Mouse (Mus musculus) naive thymus-derived CD4-positive, alpha-beta T cell, adult 2 months (primary cell): Measurements from ENCODE around the gene Rxfp4.

Experiments
- DNase-seq: peaks from one replicate; pipeline ENCODE4 v3.0.0-alpha.2; 2011; ENCODE audit warnings: low read depth

Rxfp4 gene

DNA sequence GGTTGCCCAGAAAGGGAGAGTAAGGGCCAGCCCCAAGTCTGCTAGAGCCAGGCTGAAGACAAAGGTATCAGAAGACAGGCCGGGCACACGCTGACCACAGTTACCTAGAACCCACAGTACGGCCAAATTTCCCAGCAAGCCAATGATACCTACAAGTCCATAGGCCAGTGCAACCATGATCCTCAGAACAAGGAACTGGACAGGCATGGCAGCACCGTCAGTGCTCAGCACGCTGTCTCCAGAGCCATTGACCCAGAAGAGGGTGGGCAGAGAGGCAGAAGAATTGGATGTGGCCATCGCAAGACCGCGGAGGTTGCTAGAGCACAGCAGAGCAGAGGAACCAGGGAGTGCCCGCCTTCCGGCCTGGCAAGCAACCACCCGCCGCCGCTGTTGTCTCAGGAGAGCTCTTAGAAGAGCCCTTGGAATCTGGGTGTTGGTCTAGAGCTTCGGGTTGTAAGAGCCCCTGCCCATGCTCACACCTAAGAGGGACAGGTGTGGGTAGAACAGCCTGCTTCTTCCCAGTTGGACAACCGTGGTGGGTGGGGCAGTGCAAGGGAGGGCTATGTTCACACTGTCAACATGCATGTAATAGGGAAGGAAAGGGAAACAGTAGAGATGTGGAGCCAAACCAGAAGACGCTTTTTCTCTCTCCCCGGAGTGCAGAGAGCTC is at the start of gene Rxfp4:
Gene Rxfp4 (minus strand): TSS at position 297 of the 670 bp plus-strand sequence.
- DNase-seq = no peak

DNA sequence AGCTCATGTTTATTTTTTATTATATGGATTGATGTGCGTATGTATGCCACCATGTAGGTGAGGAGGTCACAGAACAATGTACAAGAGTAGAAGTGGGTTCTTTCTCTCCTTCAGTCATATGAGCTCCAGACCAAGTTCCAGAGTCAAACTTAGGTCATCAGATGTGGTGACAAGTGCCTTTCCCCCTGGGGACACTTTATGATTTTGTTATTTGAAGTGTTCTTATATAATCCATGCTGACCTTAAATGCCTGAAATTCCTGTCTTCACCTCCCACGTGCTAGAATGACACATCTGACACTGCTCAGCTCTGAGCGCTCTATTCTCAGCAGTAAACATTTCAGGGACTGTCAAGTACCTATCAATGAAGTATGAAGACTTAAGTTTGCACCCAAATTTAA is 48.3 kb upstream of the Rxfp4 start:
- no peak for DNase-seq

DNA sequence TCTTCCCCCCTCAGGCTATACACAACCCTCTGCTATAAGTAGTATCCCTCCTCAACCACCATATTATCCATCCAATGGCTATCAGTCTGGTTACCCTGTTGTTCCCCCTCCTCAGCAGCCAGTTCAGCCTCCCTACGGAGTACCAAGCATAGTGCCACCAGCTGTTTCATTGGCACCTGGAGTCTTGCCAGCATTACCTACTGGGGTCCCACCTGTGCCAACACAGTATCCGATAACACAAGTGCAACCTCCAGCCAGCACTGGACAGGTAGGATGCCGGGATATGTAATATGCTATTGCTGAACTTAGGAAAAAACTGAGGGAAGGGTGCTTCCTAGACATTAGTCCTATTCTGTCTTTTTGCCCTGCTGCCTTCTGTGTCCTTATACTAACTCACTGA is 47.3 kb upstream of the Rxfp4 start:
- DNase-seq = no peak

DNA sequence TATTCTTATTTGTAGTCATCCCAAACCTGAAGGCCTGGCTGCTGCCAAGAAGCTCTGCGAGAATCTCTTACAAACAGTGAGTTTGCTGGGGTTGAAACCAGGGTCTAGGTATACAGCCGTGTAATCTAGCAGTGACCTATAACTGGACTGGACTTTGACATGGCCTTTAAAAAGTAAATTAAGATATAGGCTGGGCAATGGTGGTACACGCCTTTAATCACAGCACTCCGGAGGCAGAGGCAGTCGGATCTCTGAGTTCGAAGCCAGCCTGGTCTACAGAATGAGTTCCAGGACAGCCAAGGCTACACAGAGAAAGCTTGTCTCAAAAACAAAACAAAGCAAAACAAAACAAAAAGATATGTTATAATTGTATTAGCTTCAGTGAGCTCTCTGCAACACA is 45.9 kb upstream of the Rxfp4 start:
- no peak for DNase-seq

DNA sequence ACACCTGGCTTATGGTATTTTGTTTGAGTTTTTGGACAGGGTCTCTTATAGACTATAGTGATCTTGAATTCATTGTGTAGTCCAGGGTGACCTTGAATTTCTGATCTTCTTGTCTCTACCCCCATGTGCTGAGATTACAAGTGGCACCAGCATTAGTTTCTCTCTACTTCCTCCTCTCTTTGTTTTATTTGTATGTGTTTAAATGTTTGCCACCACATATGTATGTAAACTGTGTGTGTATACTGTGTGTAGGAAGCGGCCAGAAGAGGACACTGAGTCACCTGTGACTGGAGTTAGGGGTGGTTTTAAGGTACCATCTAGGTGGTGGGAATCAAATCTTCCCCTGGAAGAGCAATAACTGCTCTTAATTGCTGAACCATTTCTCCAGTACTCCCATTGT is 45.1 kb upstream of the Rxfp4 start:
- no peak for DNase-seq

DNA sequence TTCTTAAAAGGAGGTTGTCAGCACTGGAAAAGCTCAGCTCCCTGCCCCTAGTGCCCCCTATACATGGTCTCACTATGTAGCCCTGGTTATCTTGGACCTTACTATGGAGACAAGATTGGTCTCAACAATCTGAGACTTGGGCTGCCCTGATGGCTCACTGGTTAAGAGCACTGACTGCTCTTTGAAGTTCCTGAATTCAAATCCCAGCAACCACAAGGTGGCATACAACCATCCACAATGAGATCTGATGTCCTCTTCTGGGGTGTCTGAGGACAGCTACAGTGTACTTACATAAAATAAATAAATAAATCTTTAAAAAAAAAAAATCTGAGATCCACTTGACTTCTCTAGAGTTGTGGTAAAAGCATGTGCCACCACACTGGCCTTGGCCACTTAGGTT is 42.6 kb upstream of the Rxfp4 start:
- DNase-seq = no peak

DNA sequence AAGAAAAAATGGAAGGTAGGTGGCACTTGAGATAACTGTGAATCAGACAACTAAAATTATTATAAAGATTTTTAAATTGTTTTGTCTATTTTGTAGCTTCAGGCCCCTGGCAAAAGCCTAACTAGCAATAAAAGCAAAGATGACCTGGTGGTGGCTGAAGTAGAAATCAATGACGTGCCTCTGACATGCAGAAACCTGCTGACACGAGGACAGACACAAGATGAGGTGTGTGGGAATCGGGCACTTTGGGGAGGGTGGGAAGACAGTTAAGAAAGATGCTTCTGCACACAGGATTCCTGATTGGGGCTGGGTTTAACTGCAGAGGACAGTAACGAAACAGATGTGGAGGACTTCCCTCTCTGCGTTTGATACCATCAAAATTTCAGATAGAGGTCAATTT is 36.1 kb upstream of the Rxfp4 start:
- DNase-seq = no peak

DNA sequence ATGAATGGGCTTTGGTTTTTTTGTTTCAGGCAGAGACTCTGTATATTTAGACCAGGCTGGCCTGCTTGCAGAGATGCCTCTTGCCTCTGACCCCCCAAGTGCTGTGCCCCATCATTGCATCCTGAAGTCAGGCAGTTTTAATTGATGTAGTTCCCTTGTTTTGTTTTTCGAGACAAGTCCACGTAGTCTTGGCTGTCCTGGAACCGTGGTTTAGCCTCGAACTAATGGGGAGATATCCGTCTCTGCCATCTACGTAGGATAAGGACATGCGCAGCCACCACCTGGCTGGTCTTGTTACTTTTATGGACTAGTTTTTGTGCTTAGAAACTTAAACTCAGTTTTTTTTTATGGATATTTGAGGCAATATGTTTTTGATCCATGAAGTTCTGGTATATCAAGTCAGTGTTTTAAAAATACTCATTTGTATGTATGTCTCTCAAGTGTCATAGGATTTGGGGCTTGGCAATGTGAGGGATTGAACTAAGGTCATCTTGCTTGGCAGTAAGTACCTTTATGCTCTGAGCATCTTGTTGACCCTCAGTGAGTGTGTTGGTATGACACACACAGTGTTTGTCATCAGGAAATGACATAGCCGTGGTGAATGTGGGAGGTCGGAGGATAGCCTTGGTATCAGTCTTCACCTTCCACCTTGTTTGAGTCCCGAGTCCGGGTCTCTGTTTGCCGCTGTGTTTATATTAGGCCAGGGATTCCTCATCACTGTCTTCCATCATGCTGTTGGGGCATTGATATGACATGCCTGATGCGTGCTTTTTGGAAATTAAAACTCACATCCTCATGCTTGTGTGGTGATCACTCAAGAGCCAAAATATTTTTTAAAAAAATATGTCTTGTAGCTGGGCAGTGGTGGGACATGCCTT is 34.0 kb upstream of the Rxfp4 start:
- DNase-seq = peak; percentile 29

DNA sequence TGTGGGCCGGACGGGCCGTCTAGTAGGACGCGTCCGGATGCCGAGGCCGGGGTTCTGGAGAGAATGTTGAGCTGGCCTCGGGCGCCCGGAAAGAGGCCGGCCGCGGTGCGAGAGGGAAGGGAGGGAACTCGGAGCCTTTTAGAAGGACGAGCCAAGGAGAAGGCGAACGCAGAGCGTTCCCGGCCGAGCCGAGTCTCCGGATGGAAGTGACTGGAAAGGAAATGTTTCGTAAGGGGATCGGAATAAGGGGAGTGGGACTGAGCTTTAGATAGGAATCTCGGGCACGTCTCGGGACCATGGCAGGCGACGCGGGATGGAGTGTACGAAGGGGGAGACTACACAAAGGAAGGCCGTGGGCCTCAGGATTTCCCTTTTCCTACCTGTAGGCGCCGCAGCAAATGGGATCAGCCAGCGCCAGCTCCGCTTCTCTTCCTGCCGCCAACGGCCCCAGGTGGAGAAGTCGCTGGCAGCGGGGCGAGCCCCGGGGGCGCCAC is 33.1 kb upstream of the Rxfp4 start:
- no peak for DNase-seq

DNA sequence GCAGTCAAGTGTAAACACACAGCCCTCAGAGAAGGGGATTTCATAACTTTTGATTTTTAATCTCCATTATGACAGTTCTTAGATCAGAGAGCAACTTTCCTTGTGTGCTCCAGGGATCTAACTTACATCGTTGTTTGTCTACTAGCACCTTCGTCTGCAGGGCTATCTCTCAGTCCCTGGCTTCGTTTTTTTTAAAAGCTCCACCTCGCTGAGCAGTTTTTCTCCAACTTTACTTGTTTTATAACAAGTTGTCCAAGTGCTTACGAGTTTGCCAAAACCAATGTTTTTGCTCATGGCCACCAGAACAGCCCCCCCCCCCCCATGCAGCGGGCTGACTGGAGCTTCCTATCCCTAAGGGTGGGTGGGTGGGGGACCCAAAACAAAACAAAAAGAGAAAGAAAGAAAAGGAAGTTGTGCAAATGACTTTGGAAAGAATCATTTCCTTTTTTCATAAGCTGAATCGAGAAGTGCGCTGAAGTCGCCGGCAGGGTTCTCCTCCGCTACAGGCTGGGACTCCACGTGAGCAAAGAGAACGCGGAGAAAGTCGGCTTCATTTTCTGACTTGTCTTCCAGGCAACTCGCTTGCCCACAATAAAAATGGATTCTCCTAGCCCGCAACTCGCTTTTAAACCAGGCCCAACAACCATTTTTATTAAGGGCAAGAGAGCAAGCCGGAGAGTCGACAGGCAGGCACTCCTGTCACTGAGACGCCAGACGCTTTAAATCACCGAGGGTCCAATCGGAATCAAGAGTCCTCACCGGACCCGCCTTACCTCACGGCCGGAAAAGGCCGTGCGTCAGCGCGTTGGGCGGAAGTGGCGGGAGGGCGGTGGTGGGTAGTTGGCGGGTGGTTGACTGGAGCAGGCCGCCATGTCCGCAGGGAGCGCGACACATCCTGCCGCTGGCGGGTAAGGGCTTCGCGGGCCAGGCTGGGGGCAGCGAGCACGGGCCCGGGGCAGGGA is 32.3 kb upstream of the Rxfp4 start, which contains the start of gene Khdc4:
Gene Khdc4 (plus strand): TSS at position 824 of the 962 bp plus-strand sequence.
- DNase-seq = peak; percentile 97

DNA sequence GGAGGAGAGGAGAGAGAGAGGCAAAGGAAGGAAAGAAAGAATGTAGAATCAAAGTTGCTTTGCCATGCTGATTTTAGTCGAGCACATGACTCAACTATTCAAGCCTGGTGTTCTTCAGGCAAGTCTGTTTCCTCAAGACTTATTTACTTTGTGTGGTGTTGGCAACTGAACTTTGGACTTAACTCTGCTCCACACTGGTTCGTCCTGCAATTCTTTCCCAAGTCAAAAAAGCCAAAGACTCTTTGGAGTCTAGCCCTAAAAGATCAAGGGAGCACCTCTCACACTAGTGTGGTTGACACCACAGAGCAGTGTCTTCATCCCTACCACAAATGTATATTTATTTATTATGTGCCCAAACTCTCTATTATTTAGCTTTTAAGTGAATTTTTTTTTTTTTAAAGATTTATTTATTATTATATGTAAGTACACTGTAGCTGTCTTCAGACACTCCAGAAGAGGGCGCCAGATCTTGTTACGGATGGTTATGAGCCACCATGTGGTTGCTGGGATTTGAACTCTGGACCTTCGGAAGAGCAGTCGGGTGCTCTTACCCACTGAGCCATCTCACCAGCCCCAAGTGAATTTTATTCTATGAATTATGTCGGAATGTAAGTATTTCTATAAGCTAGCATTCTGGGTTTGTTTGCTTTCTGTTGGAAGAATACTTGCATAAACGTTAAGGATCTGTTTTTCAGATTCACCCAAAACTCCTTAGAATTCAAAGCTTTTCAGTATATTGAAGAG is 31.5 kb upstream of the Rxfp4 start:
- DNase-seq = peak; percentile 29

DNA sequence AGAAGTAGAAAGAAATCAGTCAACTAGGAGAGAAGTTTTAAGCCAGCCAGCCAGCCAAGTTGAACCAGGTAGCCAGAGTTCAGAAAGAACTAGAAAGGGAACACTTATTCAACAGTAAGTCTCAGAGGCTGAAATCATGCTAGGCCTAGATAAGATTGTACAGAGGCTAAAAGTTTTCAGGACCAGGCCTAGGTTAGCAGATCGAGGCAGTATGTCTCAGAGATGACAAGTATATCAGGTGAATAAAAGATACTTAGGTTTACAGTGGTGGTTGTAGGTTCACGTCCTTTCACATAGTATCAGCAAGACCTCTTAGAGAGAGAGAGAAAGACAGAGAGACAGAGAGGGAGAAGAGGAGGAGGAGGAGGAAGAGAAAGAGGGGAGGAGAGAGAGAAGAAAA is 30.9 kb upstream of the Rxfp4 start:
- no peak for DNase-seq

DNA sequence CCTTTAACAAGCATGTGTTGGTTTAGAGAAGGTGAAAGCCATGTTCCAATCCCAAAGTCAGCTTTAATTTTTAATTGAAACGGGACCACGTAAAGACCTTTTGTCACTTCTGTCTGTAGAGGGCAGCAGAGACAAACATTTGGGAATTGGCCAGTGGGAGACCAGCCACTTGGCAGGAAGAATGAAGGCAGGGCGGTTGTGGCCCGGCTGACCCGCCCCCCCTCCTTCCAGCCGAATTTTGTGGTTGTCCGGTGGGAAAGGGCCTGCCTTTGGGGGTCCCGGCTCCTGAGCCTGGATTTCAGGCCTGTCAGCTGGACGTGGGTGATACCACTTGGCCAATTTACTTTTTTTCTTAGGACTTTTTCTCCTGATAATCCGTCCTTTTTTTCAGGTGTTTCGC is 24.5 kb upstream of the Rxfp4 start:
- DNase-seq = peak; percentile 86

DNA sequence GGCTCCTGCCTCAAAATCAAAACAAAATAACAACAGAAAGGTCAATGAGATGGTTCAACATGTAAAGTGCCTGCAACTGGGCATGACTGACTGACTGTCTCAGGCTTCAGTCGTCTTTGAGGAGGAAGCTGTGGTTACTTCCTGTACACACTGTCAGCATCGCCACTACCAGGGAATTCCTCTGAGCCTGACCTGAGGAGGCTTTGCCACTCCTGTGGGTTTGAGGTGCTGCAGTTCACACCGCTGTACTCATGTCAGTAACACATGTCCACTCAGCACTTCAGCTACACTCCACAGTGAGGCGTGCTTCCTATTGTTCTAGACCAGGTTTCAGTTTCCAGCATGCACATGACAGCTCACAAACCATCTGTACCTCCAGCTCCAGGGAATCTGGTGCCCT is 11.2 kb upstream of the Rxfp4 start:
- peak; percentile 52 for DNase-seq

DNA sequence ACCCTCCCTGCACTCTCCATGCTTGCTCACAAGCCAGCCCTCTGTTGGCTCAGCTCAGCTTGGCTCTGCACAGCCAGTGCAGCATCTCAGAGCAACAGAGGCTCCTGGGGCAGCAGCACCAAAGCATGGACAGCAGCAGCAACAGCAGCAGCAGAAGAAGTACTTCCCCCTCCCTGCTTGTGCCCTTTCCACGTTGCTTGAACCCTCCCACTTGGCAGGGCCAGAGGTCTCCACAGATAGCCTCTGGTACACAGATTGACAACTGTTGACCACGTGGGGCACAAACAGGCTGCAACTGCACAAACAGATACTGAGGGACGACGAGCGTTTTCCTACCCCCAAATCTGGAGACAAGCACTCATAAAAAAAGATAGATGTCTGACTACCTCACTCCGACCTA is 6.9 kb upstream of the Rxfp4 start:
- no peak for DNase-seq

DNA sequence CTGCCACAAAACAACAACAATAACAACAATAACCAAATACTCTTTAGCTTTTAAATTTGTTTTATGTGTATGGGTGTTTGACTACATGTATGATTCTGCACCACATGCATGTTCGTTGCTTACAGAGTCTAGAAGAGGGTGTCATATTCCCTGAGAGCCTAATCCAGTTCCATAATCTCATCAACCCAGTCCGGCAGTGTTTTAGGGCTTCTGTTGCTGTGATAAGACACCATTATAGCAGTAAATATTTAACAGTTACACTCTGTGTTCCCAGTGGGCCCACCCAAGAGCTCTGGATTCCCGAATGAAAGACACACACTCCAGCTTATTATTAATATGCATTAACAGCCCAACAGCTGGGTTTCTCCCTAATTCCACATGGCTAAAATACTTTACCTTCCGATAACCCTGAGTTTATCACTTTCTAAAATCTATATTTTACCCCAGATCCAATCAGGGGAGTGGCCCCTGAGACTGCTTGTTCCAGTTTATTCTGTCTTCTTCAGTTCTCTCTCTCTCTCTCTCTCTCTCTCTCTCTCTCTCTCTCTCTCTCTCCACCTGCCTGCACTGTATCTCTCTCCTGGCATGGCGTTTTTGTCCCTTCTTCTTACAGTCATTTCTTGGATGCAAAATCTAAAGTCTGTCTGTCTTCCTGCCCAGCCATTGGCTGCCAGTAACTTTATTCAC is 5.6 kb upstream of the Rxfp4 start:
- no peak for DNase-seq

DNA sequence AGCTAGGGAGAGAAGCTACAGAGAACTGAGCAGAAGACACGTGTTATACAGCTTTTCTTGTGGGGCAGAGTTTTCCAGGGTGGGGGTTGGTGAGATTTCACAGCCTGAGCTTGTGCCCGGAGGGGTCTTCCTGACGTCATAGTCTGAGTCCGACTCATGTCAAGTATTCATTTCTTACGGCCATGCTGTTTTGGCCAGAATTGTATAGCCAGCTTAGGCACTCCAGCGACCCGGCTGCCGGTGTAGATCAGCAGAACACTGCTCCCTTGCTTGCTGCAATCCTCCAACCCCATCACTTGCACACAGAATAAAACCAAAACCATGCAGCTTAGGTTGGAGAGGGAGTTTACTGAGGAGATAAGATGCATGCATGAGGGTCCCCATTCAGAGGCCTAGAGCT is 2.7 kb upstream of the Rxfp4 start:
- no peak for DNase-seq

DNA sequence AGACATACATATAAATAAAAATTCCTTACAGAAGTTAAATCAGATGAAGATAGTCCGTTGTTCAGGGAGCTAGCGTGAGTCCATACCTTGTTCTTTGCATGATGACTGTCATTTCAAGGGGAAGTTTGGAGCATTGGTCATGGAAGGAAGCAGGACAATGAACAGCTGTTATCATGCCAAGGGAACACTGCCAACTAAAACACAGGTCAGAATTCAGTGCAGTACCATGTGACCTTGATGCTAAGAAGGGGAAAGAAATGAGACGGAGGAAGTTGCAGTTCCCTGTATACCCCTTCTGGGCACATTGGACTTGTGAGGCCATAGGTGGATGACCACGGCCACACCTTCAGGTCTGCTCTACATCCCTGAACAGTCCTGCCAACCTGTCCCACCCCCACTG is 1.7 kb upstream of the Rxfp4 start:
- DNase-seq = no peak

DNA sequence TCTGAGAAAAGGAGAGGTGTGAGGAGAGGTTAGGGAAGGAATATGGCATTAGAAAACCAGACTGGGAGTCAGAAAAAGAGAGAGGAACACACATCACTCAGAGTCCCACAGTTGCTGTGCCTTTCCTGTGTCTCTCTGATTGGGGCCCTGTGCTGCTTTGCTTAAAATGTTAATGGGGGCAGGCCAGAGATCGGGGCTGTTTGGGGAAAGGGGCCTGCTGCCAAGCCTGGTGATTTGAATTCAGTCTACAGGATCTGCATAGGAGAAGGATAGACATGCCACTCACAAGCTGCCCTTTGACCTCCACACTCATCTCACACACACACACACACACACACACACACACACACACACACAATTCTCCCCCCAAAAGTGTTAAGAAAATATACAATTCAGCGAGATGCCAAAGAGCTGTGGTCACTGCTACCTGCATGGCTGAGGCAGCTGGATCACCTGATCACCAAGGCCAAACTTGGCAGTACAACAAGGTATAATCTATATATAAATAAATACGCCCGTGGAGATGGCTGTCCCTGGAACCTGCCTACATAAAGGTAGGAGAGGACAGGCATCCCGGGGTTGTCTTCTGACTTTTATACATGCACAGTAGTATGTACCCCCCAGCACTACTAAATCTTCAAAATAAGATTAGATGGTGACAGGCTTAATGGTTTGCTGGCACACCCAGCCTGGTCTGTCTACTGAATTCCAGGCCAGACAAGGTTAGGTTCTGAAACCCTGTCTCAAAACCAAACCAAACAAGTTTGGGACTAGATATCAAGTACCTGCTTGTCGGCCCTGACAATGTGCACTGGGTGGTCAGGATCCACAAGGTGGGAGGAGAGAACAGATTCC is 801 bp upstream of the Rxfp4 start:
- no peak for DNase-seq
